Mouse (Mus musculus): Measurements from ENCODE around the gene Gm28305. TPM values are rescaled to one million over a fixed set of nuclear protein-coding genes. Genes with fewer than 3 reads are reported as not detected.
A peak's percentile ranks its signal among the peaks of the same experiment; 100 is the strongest.

The Gm28305 gene
- polyA plus RNA-seq, 1 experiment from 2014 or later = not detected

- H3K36me3 ChIP-seq (ENCODE audit: control insufficient read depth, insufficient read depth, low read length) = peaks cover 6% of the 10 kb centered on the region; the same call in 1 of the 2 replicates
- H3K27ac ChIP-seq (ENCODE audit: low read depth, low read length) = 0 out of 2 replicates have a peak overlapping the region, but pooled peaks have one; percentile 59
- H3K9me3 ChIP-seq (ENCODE audit: control insufficient read depth, low read length) = no peaks in the 10 kb centered on the region
- ATAC-seq = no peak
- H3K9ac ChIP-seq (ENCODE audit: low read depth, low read length) = no peak overlapping the region
- H3K27me3 ChIP-seq (replicated peaks; ENCODE audit: control insufficient read depth, insufficient read depth, low read length) = no peaks in the 10 kb centered on the region
- 56% methylated on average over 8 of the region's 8 CpGs for WGBS
- H3K4me3 ChIP-seq (ENCODE audit: low read length) = no peak overlapping the region
- H3K4me1 ChIP-seq (ENCODE audit: control insufficient read depth, insufficient read depth, low read depth, low read length) = no peaks in the 10 kb centered on the region
- H3K4me2 ChIP-seq (ENCODE audit: low read length) = no peak overlapping the region
Observed at GRCm38 (mm10) chr9:104088555-104088954, 48.1 kb downstream of the Gm28305 start.

- H3K4me1 ChIP-seq (ENCODE audit: control insufficient read depth, insufficient read depth, low read depth, low read length) = no peaks in the 10 kb centered on the region
- no peak overlapping the region for H3K27ac ChIP-seq (ENCODE audit: low read depth, low read length)
- 92% methylated on average over 5 of the region's 5 CpGs for WGBS
- no peak overlapping the region for H3K9ac ChIP-seq (ENCODE audit: low read depth, low read length)
- H3K9me3 ChIP-seq (ENCODE audit: control insufficient read depth, low read length) = no peaks in the 10 kb centered on the region
- H3K4me2 ChIP-seq (ENCODE audit: low read length) = no peak overlapping the region
- H3K4me3 ChIP-seq (ENCODE audit: low read length) = no peak overlapping the region
- H3K27me3 ChIP-seq (replicated peaks; ENCODE audit: control insufficient read depth, insufficient read depth, low read length) = no peaks in the 10 kb centered on the region
- no peaks in the 10 kb centered on the region for H3K36me3 ChIP-seq (ENCODE audit: control insufficient read depth, insufficient read depth, low read length)
- ATAC-seq = no peak
Observed at GRCm38 (mm10) chr9:104092945-104093344, 52.5 kb downstream of the Gm28305 start.

GRCm38 (mm10) chr9:104098256-104098655, 57.8 kb downstream of the Gm28305 start:
- H3K27ac ChIP-seq (ENCODE audit: low read depth, low read length) = no peak overlapping the region
- no peak overlapping the region for H3K9ac ChIP-seq (ENCODE audit: low read depth, low read length)
- H3K4me1 ChIP-seq (ENCODE audit: control insufficient read depth, insufficient read depth, low read depth, low read length) = no peaks in the 10 kb centered on the region
- no peak for ATAC-seq
- H3K36me3 ChIP-seq (ENCODE audit: control insufficient read depth, insufficient read depth, low read length) = no peaks in the 10 kb centered on the region
- no peak overlapping the region for H3K4me3 ChIP-seq (ENCODE audit: low read length)
- H3K27me3 ChIP-seq (replicated peaks; ENCODE audit: control insufficient read depth, insufficient read depth, low read length) = no peaks in the 10 kb centered on the region
- no peaks in the 10 kb centered on the region for H3K9me3 ChIP-seq (ENCODE audit: control insufficient read depth, low read length)
- no peak overlapping the region for H3K4me2 ChIP-seq (ENCODE audit: low read length)
- 77% methylated on average over 5 of the region's 5 CpGs for WGBS

GRCm38 (mm10) chr9:104099060-104099459, 58.6 kb downstream of the Gm28305 start:
- H3K9me3 ChIP-seq (ENCODE audit: control insufficient read depth, low read length) = no peaks in the 10 kb centered on the region
- H3K9ac ChIP-seq (ENCODE audit: low read depth, low read length) = no peak overlapping the region
- no peak overlapping the region for H3K27ac ChIP-seq (ENCODE audit: low read depth, low read length)
- 90% methylated on average over 11 of the region's 11 CpGs for WGBS
- no peak overlapping the region for H3K4me2 ChIP-seq (ENCODE audit: low read length)
- H3K27me3 ChIP-seq (replicated peaks; ENCODE audit: control insufficient read depth, insufficient read depth, low read length) = no peaks in the 10 kb centered on the region
- H3K36me3 ChIP-seq (ENCODE audit: control insufficient read depth, insufficient read depth, low read length) = no peaks in the 10 kb centered on the region
- no peaks in the 10 kb centered on the region for H3K4me1 ChIP-seq (ENCODE audit: control insufficient read depth, insufficient read depth, low read depth, low read length)
- no peak overlapping the region for H3K4me3 ChIP-seq (ENCODE audit: low read length)
- ATAC-seq = no peak

GRCm38 (mm10) chr9:104100822-104101221, 60.4 kb downstream of the Gm28305 start:
- Histone ChIP-seq H3K27me3 (replicated peaks; ENCODE audit: control insufficient read depth, insufficient read depth, low read length) (no peaks in the 10 kb centered on the region), H3K4me1 (ENCODE audit: control insufficient read depth, insufficient read depth, low read depth, low read length) (no peaks in the 10 kb centered on the region), H3K9me3 (ENCODE audit: control insufficient read depth, low read length) (no peaks in the 10 kb centered on the region), H3K36me3 (ENCODE audit: control insufficient read depth, insufficient read depth, low read length) (no peaks in the 10 kb centered on the region), H3K27ac (ENCODE audit: low read depth, low read length) (no peak overlapping the region), H3K4me2 (ENCODE audit: low read length) (no peak overlapping the region), H3K9ac (ENCODE audit: low read depth, low read length) (no peak overlapping the region), H3K4me3 (ENCODE audit: low read length) (no peak overlapping the region)
- no peak for ATAC-seq
- WGBS = 51% methylated on average over 7 of the region's 7 CpGs

- Histone ChIP-seq H3K9me3 (ENCODE audit: control insufficient read depth, low read length) (no peaks in the 10 kb centered on the region), H3K27ac (ENCODE audit: low read depth, low read length) (no peak overlapping the region), H3K4me3 (ENCODE audit: low read length) (no peak overlapping the region), H3K27me3 (replicated peaks; ENCODE audit: control insufficient read depth, insufficient read depth, low read length) (no peaks in the 10 kb centered on the region), H3K9ac (ENCODE audit: low read depth, low read length) (no peak overlapping the region), H3K4me2 (ENCODE audit: low read length) (no peak overlapping the region), H3K4me1 (ENCODE audit: control insufficient read depth, insufficient read depth, low read depth, low read length) (no peaks in the 10 kb centered on the region), H3K36me3 (ENCODE audit: control insufficient read depth, insufficient read depth, low read length) (no peaks in the 10 kb centered on the region)
- no peak for ATAC-seq
- 27% methylated on average over 3 of the region's 3 CpGs for WGBS
Observed at GRCm38 (mm10) chr9:104101458-104101857, 61.0 kb downstream of the Gm28305 start.

- no peaks in the 10 kb centered on the region for H3K4me1 ChIP-seq (ENCODE audit: control insufficient read depth, insufficient read depth, low read depth, low read length)
- H3K4me2 ChIP-seq (ENCODE audit: low read length) = no peak overlapping the region
- no peaks in the 10 kb centered on the region for H3K27me3 ChIP-seq (replicated peaks; ENCODE audit: control insufficient read depth, insufficient read depth, low read length)
- H3K4me3 ChIP-seq (ENCODE audit: low read length) = no peak overlapping the region
- no peak for ATAC-seq
- no peaks in the 10 kb centered on the region for H3K36me3 ChIP-seq (ENCODE audit: control insufficient read depth, insufficient read depth, low read length)
- no peak overlapping the region for H3K27ac ChIP-seq (ENCODE audit: low read depth, low read length)
- 28% methylated on average over 6 of the region's 6 CpGs for WGBS
- no peaks in the 10 kb centered on the region for H3K9me3 ChIP-seq (ENCODE audit: control insufficient read depth, low read length)
- H3K9ac ChIP-seq (ENCODE audit: low read depth, low read length) = no peak overlapping the region
Observed at GRCm38 (mm10) chr9:104102301-104102700, 61.8 kb downstream of the Gm28305 start.

- H3K27ac ChIP-seq (ENCODE audit: low read depth, low read length) = no peak overlapping the region
- no peak overlapping the region for H3K4me3 ChIP-seq (ENCODE audit: low read length)
- H3K4me2 ChIP-seq (ENCODE audit: low read length) = no peak overlapping the region
- no peak overlapping the region for H3K9ac ChIP-seq (ENCODE audit: low read depth, low read length)
- WGBS = 34% methylated on average over 2 of the region's 2 CpGs
- no peaks in the 10 kb centered on the region for H3K27me3 ChIP-seq (replicated peaks; ENCODE audit: control insufficient read depth, insufficient read depth, low read length)
- no peak for ATAC-seq
- no peaks in the 10 kb centered on the region for H3K36me3 ChIP-seq (ENCODE audit: control insufficient read depth, insufficient read depth, low read length)
- H3K9me3 ChIP-seq (ENCODE audit: control insufficient read depth, low read length) = no peaks in the 10 kb centered on the region
- no peaks in the 10 kb centered on the region for H3K4me1 ChIP-seq (ENCODE audit: control insufficient read depth, insufficient read depth, low read depth, low read length)
Observed at GRCm38 (mm10) chr9:104102901-104103300, 62.4 kb downstream of the Gm28305 start.

GRCm38 (mm10) chr9:104104986-104105385, 64.5 kb downstream of the Gm28305 start:
- Histone ChIP-seq H3K27me3 (replicated peaks; ENCODE audit: control insufficient read depth, insufficient read depth, low read length) (no peaks in the 10 kb centered on the region), H3K27ac (ENCODE audit: low read depth, low read length) (no peak overlapping the region), H3K4me2 (ENCODE audit: low read length) (no peak overlapping the region), H3K9ac (ENCODE audit: low read depth, low read length) (no peak overlapping the region), H3K36me3 (ENCODE audit: control insufficient read depth, insufficient read depth, low read length) (no peaks in the 10 kb centered on the region), H3K9me3 (ENCODE audit: control insufficient read depth, low read length) (no peaks in the 10 kb centered on the region), H3K4me3 (ENCODE audit: low read length) (no peak overlapping the region), H3K4me1 (ENCODE audit: control insufficient read depth, insufficient read depth, low read depth, low read length) (no peaks in the 10 kb centered on the region)
- WGBS = 87% methylated on average over 2 of the region's 2 CpGs
- ATAC-seq = no peak

GRCm38 (mm10) chr9:104106930-104107329, 66.5 kb downstream of the Gm28305 start:
- no peak for ATAC-seq
- WGBS = 85% methylated on average over 9 of the region's 9 CpGs
- H3K27ac ChIP-seq (ENCODE audit: low read depth, low read length) = no peak overlapping the region

More at GRCm38 (mm10) chr9:104106930-104107329, 66.5 kb downstream of the Gm28305 start:
- H3K27me3 ChIP-seq (replicated peaks; ENCODE audit: control insufficient read depth, insufficient read depth, low read length) = no peaks in the 10 kb centered on the region
- H3K9ac ChIP-seq (ENCODE audit: low read depth, low read length) = no peak overlapping the region
- no peaks in the 10 kb centered on the region for H3K36me3 ChIP-seq (ENCODE audit: control insufficient read depth, insufficient read depth, low read length)
- H3K4me1 ChIP-seq (ENCODE audit: control insufficient read depth, insufficient read depth, low read depth, low read length) = no peaks in the 10 kb centered on the region
- no peak overlapping the region for H3K4me3 ChIP-seq (ENCODE audit: low read length)
- H3K4me2 ChIP-seq (ENCODE audit: low read length) = no peak overlapping the region
- peaks cover 4% of the 10 kb centered on the region; the same call in 1 of the 2 replicates for H3K9me3 ChIP-seq (ENCODE audit: control insufficient read depth, low read length)

Data from hindbrain, embryonic 16.5 days (tissue).